Mouse (Mus musculus) cortical plate, adult 2 months (tissue): ENCODE measurements around the gene Hsf2bp. TPM values are rescaled to one million over a fixed set of nuclear protein-coding genes. Genes with fewer than 3 reads are reported as not detected.

Source experiments
- H3K27ac ChIP-seq: fragments of 200-500 bp; 2 replicates; pipeline ENCODE4 v1.5.1; 2012; ENCODE audit warnings: low read length, control low read depth, inconsistent platforms; ENCODE audit not compliant: insufficient read depth
- H3K4me1 ChIP-seq: fragments of 200-500 bp; 2 replicates; pipeline ENCODE4 v1.6.1; 2011; ENCODE audit warnings: low read length; ENCODE audit not compliant: control insufficient read depth, insufficient read depth
- H3K4me3 ChIP-seq: fragments of 200-500 bp; 2 replicates; pipeline ENCODE4 v1.5.1; 2011; ENCODE audit warnings: mild to moderate bottlenecking, low read length, control low read depth; ENCODE audit not compliant: insufficient read depth
- CTCF ChIP-seq: fragments of 200-500 bp; IDR thresholded peaks from 2 replicates; pipeline ENCODE4 v1.5.1; 2011; ENCODE audit warnings: mild to moderate bottlenecking, control low read depth, low read length; ENCODE audit not compliant: insufficient read depth; ENCODE audit errors: extremely low read depth
- POLR2A ChIP-seq: fragments of 200-500 bp; IDR thresholded peaks from 2 replicates; pipeline ENCODE4 v1.6.1; 2011; ENCODE audit warnings: mild to moderate bottlenecking, low read length, control low read depth; ENCODE audit not compliant: insufficient read depth; ENCODE audit errors: extremely low read depth
- polyA plus RNA-seq: library from polyadenylated mRNA; depleted of rRNA; stranded (reverse); fragments of >200 nt; gene quantifications from 2 replicates; pipeline ENCODE4 v1.2.3, GENCODE M21; 2012

Hsf2bp gene
- polyA plus RNA-seq, 1 experiment, result 0.27 TPM

- no peaks in the 10 kb centered on the region for H3K4me1 ChIP-seq
- no peak overlapping the region for H3K4me3 ChIP-seq
- H3K27ac ChIP-seq, result no peak overlapping the region
- TF ChIP-seq CTCF, result no peak
- TF ChIP-seq POLR2A, result no peak
Measured at GRCm38 (mm10) chr17:31915756-31916460, 120.2 kb downstream of the Hsf2bp start.

DNA sequence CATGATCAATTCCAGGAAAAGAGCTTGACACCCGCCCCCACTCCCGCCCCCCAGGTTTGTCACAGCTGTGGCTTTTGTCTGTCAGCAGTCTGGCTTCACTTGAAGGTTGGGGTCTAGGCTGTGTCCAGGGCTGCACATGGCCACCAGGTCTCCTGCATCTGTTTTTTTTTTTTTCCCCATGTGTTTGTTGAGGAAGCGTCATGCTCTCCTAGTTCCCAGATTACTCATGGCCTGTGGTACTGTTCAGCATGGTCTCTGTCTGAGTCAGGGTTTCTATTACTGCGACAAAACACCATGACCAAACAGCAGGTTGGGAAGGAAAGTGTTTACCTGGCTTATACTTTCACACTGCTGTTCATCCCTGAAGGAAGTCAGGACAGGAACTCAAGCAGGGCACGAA is 121.8 kb downstream of the Hsf2bp start:
- no peak overlapping the region for H3K4me3 ChIP-seq
- peak overlapping the region; percentile 62 for H3K27ac ChIP-seq
- no peak for TF ChIP-seq CTCF
- no peak for TF ChIP-seq POLR2A
- no peaks in the 10 kb centered on the region for H3K4me1 ChIP-seq

DNA sequence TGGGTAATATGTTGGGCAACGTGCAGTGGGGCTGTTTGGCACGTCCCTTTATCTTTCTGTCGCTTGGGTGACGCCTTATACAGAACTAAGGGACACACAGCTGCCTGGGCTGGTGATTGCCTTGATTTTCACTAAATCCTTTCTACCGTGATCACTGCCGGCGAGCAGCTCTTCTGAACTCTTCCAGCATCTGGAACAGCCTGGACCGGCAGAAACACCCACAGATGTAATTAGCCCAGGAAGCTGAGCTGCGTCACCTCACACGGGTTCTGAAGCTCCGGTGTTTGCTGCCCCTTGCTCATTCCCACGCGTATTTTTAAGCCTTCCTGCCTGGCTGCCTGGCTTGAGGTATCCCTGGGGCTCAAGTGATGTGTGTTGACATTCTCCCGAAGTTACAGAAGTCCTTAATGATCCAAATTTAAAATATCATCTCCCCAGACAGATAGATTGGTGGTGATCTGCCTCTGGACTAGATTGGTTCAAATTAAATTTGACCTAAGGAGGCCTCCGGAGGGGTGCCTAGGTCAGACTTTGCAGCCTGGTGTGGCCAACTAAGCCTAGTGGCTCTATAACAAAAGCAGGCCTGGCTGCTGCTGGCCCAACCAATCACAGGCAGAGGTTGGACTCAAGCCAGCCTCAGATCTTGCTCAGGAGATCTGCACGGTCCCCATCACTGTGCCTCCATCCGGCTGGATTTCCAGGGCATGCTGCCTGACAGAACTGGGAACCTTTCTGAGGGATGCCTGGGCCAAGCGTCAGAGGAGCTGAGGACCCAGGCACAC is 123.1 kb downstream of the Hsf2bp start:
- Histone ChIP-seq H3K4me3 (peak overlapping the region; percentile 25), H3K27ac (peak overlapping the region; percentile 95)
- TF ChIP-seq CTCF (no peak), POLR2A (no peak)

DNA sequence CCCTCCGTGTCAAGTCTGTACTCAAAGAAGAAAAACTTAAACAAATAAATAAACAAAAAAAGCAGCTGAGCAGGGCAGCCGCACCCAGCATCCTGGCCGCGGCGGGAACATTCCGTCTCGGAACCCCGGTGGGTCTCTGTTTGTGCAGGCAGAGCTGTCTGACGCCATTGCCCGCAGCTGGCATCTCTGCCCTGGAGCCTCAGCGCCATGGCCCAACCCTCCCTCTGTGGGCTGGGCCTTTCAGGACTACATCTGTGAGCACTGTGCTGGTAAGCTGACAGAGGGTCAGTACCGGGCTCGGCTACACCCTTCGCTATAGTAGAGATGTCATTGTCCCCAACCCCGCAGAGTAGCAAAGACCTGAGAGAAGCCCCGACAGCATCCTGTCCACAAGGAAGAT is 123.8 kb downstream of the Hsf2bp start:
- peak overlapping the region; percentile 95 for H3K27ac ChIP-seq
- H3K4me3 ChIP-seq, result peak overlapping the region; percentile 25
- TF ChIP-seq POLR2A (peak; percentile 69), CTCF (no peak)
- no peaks in the 10 kb centered on the region for H3K4me1 ChIP-seq

More for the DNA sequence above, 123.1 kb downstream of the Hsf2bp start:
- H3K4me1 ChIP-seq, result no peaks in the 10 kb centered on the region

DNA sequence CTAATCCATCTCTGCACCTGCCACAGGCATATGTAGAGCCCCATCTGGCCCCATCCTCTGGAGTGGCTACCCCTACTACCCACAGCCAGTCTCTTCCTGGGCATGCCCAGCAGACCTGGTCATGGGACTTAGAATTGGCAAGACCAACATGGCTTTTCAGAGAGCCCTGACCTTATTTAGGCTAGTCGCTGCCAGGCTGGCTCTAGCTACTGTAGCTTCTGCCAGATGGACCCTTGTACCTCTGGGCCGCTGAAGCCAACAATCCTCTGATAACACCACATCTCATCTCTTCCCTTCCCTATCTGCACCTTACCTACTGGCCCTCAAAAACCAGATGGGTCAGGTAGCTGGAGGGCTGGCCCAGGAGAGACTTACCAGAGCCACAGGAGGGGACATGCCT is 127.2 kb downstream of the Hsf2bp start:
- Histone ChIP-seq H3K4me3 (no peak overlapping the region), H3K27ac (no peak overlapping the region), H3K4me1 (no peaks in the 10 kb centered on the region)
- TF ChIP-seq CTCF (no peak), POLR2A (no peak)

DNA sequence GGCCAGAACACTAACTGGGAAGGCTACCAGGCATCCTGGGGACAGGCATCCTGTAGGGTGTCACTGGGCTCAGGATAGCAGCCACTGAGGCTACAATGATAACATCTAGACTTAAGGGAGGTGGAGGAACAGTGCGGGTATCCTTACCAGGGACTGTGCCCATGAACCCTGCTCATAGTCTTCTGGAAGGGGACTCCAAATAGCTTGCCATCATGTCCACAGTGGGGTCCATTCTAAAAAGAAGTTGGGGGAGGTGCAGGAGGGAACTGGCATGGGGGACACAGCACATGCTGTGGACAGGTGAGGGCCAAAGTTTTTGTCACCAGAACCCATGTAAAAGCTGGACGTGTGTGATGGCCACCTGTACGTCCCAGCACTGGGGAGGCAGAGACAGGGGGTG is 129.7 kb downstream of the Hsf2bp start:
- TF ChIP-seq CTCF (no peak), POLR2A (no peak)
- Histone ChIP-seq H3K4me1 (no peaks in the 10 kb centered on the region), H3K27ac (peak overlapping the region; percentile 89), H3K4me3 (no peak overlapping the region)

DNA sequence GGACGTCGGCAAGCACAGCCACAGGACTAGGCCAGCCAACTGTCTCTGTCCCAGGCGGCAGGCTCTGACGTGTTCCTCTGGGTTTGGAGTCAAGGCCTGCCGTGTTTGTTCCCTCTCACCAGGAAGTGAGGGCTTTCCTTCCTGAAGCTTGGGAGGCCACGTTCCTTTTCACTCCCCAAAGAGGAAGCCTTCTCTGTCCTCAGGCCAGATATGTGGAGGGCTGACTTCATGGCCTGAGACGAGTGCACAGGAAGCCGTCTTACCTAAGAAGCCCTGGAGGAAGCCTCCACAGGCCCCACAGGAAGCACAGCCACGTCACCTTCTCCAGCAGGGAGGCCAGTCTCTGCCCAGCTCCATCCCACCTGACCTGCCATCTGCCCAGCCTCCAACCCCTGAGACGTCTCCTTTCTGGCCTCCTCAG is 130.3 kb downstream of the Hsf2bp start:
- Histone ChIP-seq H3K4me1 (no peaks in the 10 kb centered on the region), H3K4me3 (no peak overlapping the region), H3K27ac (peak overlapping the region; percentile 89)
- no peak for TF ChIP-seq CTCF
- no peak for TF ChIP-seq POLR2A

- no peak overlapping the region for H3K4me3 ChIP-seq
- TF ChIP-seq POLR2A (no peak), CTCF (no peak)
- no peaks in the 10 kb centered on the region for H3K4me1 ChIP-seq
- H3K27ac ChIP-seq, result peak overlapping the region; percentile 80
Measured at GRCm38 (mm10) chr17:31905201-31905790, 130.9 kb downstream of the Hsf2bp start.

DNA sequence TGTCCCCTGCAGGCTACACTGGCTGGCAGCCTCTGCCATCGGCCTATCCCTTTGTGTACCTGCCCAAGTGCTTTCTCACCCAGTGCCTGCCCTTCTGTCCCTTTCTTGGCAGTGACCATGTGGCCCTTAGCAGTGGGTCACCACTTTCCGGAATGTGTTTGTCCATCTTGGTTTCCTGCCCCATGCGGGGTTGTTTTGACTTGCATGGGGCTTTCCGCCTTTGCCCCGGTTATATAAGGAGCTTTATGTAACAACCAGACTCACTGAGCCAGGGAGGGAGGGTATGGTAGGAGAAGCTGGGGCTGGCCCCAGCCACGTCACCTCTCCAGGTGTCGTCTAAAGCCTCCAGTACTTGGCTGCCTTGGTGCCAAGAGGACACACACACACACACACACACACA is 132.1 kb downstream of the Hsf2bp start:
- H3K27ac ChIP-seq, result peak overlapping the region; percentile 66
- TF ChIP-seq POLR2A, result no peak
- TF ChIP-seq CTCF, result no peak
- H3K4me3 ChIP-seq, result no peak overlapping the region
- H3K4me1 ChIP-seq, result no peaks in the 10 kb centered on the region
